Mouse (Mus musculus): ENCODE results near the gene Plxnb1.

The Plxnb1 gene

DNA sequence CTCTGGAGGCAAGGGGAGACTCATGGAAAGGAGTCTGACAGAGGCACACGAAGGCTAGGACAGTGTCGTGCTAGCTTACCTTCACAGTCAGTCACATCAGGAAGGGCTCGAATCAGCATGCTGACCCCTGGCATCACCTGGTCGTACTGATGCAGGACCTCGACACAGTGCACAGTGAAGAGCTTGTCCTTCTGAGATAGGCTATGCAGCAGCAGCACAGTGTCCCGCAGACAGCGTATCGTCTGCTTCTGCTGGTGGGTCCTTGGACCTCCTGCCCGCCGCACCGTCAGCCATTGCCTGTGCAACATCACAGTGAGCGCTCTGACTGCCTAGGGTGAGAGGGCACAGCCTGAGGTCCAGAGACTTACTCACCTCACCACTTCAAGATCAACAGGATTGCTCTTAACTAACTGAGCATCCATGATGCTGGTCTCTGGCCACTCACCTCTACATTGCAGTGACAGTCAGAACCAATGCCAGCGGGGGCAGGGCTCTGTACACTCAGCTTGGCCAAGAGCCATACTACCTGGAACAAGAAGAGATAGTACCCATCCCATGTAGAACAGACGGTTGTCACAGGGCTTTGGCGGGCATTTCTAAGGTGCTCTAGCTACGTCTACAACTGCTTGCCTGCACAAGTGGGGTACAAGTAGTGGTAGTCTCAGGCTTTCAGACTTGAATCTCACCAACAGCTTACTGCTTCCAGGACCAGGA is 34.8 kb upstream of the Plxnb1 start:
- intact Hi-C loops (cut with DNase I) = no loop called here

GRCm38 (mm10) chr9:109060898-109061295 is 34.3 kb upstream of the Plxnb1 start:
- intact Hi-C loops (cut with DNase I) = no loop called here

- intact Hi-C loops (cut with DNase I) = no loop called here
These were observed 27.0 kb upstream of the Plxnb1 start for GRCm38 (mm10) chr9:109068095-109068735.

- intact Hi-C loops (cut with DNase I) = no loop called here
These were observed 21.3 kb upstream of the Plxnb1 start, which contains the start of gene Atrip for GRCm38 (mm10) chr9:109073661-109074573. Gene Atrip (minus strand): TSS chr9:109074124.

DNA sequence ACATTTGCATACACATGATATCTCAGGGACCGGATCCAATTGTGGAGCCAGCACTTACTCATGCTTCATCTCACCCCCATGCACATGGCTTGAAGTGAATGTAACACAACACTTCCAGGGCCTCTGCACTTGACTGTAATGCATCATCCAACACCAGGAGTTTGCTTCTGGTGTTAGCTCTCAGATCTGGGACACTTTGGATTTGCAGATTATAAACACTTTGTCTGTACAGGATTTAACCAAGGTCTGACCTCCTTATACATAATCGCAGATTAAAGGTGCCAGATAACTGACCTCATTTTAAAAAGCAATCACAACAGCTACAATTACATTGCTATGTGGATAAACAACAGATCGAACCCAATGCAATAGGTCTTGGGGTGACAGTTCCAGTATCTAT is 14.7 kb upstream of the Plxnb1 start:
- intact Hi-C loops (cut with DNase I) = no loop called here

GRCm38 (mm10) chr9:109081749-109082123 is 13.5 kb upstream of the Plxnb1 start:
- intact Hi-C loops (cut with DNase I) = no loop called here

GRCm38 (mm10) chr9:109082124-109082800 is 12.9 kb upstream of the Plxnb1 start, which contains the start of the genes Ccdc51 and Tma7:
Gene Ccdc51 (plus strand): TSS chr9:109082493.
Gene Tma7 (minus strand): TSS chr9:109082587.
- intact Hi-C loops (cut with DNase I) = no loop called here

- intact Hi-C loops (cut with DNase I) = no loop called here
These were observed 10.3 kb upstream of the Plxnb1 start for GRCm38 (mm10) chr9:109084922-109085321.

DNA sequence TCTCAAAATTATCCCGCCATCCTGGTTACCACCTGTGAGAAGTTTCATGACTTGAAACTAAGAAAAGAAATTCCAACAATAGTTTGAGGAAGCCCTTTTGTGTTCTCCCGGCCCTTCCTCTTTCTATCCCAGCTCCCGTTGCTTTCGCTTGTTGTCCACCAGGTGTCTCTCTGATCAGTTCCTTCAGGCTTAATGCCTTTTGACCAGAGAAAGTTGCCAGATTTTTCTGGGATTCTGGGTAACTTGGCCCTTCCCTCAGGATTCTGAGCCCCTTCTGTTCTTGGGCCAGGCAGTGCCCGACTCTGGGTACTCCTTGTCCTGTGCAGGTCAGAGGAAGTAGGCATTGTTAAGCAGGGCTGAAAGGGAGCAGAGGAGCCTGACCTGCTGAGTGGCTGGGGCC is 7.2 kb upstream of the Plxnb1 start:
- intact Hi-C loops (cut with DNase I) = loop anchor here (2.0 kb wide), 1 partner anchor 33 kb away; no protein-coding TSS in a partner anchor

DNA sequence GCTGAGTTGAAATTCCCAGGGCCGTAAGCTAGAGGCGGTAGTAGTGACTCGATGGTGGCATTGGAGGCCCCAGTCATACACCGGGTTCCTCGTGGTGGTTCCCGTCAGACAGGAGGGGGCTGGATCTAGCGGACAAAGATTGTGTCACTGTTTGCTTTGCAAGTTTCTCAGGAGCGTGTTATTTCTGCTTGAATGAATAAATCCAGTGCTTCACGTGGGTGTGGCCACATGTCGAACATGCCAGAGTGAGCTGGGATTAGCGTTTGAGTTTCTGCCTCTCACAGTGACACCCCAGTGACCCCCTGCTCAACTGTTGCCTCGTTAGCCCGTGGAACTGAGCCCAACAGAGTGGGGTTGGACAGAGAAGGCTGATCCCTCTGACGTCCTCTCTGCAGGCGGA is 4.7 kb upstream of the Plxnb1 start:
- intact Hi-C loops (cut with DNase I) = no loop called here

GRCm38 (mm10) chr9:109091802-109092201 is 3.4 kb upstream of the Plxnb1 start:
- intact Hi-C loops (cut with DNase I) = no loop called here

DNA sequence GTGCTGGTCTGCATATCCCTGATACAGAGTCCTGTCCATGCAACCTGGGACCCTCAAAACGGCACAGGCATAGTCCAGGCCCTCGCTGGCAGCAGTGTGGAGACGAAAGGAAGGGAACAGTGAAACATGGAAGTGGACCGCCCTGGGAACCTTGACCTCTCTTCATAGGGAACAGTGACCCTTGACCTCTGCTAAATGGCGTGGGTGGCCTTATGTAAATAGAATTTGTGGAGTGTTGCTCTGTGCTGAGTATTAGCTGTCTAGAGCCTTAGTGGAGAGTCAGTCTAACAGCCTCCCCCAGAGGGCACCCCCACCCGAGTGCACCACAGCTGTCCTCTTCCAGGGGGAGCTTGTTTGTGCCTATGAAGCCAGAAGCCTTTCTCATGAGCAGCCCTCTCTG is 2.4 kb upstream of the Plxnb1 start:
- intact Hi-C loops (cut with DNase I) = no loop called here

GRCm38 (mm10) chr9:109093786-109094552 is 1.2 kb upstream of the Plxnb1 start:
- intact Hi-C loops (cut with DNase I) = no loop called here

GRCm38 (mm10) chr9:109094553-109095136 is 544 bp upstream of the Plxnb1 start:
- intact Hi-C loops (cut with DNase I) = no loop called here

DNA sequence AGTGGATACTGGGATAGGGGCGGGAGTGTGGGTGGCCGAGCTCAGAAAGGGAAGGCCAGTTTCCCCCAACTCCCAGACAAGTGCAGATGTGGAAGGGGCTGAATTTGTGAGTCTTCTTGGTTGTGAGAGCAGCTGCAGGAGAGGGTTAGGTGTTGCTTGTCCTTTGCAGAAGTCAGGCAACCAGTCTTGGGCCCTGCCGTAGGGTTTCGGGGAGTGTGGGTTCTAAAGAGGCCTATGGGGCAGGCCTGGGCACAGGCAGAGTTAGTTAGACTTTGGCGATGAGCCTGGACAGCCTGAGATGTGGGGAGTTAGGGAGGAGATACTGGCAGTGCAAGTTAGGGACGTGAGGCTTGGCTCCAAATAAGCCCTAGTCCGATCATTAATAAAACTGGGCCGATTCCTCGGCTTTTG is 1.1 kb downstream of the Plxnb1 start:
- intact Hi-C loops (cut with DNase I) = no loop called here

DNA sequence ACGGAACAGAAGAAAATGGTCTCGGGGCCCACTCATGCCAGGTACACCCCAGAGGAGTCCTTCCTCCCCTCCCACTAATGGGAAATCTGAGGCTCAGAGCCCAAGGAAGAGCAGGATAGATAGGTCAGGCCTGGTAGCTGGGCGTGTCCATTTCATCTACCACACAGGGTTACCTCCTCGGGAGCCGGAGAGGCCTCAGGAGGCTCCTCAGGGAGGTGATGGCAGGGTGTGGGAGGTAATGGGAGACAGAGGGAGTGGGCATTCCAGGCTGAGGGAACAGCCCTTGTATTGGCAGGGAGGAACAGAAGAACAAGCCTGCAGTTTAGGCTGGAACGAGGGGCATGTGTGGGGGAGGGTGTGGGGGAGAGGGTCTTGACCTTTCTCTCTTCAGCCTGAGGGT is 1.7 kb downstream of the Plxnb1 start:
- intact Hi-C loops (cut with DNase I) = no loop called here

GRCm38 (mm10) chr9:109097291-109097690 is 2.1 kb downstream of the Plxnb1 start:
- intact Hi-C loops (cut with DNase I) = no loop called here

DNA sequence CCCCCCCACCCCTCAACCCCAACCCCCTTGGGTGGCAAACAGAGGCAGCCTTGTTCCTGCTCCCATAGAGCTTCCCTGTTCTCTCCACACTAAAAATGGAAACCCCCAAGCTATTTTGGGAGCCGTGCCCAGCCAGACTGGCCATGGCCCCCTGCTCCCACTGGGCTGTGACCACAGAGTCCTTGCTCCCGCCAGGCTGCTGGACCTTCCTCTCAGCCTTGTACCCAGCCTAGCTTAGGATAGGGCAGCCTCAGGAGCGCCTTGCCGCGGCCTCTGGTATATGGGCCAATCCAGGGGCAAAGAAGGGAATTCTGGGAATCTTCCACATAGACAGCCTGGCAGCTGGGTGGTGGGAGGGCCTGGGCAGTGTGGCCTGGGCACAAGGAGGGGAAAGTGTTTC is 2.6 kb downstream of the Plxnb1 start:
- intact Hi-C loops (cut with DNase I) = no loop called here

DNA sequence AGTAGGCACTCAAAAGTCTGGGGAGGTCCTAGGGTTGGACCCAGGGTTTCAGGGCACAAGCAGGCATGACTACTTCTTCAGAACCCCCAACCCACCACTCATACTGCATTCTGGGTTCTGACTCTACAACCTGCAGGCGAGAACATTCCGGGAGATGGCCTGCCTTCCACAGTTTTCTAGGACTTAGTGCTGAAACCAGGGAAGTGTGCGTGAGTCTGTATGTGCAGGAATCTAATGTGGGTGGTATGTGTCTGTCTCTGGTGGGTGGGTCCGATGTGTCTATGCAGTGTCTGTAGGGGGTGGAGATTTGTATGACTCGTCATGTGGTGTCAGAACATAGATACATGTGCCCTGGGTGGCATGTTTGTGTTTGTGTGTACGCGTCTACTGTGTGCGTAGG is 3.2 kb downstream of the Plxnb1 start:
- intact Hi-C loops (cut with DNase I) = no loop called here

DNA sequence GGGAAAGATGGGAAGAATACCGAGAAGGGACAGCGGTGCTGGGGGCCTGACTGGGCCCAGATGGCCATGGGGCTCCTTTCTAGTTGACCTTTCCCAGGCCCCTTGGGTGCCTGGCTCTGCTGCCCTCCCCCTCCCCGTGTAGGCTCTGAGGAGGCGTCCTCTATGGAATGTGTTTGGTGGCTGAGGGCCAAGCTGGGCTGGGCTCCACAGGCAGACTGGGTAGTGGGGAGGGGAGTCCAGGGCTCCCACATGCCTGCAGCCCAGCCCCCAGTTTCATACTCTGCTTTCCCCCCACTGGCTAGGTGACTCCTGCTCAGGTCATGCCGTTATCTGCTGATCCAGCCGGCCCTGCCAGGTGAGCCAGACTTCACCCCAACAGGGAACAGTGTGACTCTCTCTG is 3.8 kb downstream of the Plxnb1 start:
- intact Hi-C loops (cut with DNase I) = no loop called here
